Mouse (Mus musculus): ENCODE measurements around the gene Arhgef25. TPM values are rescaled to one million over a fixed set of nuclear protein-coding genes. Genes with fewer than 3 reads are reported as not detected.

The Arhgef25 gene
- 8.0 TPM for polyA plus RNA-seq (2014; fragmentation: Illumina TruSeq; extraction: RNeasy Lipid Tissue Mini Kit (QIAGEN cat#74804); ENCODE audit: low read depth, low replicate concordance)

GRCm38 (mm10) chr10:127189651-127190381, at the start of gene Arhgef25:
TSS of gene Arhgef25 (minus strand) at chr10:127190083.

GRCm38 (mm10) chr10:127211414-127211854, 21.6 kb upstream of the Arhgef25 start, which contains the start of gene Pip4k2c:
TSS of gene Pip4k2c (minus strand) at chr10:127211585.

GRCm38 (mm10) chr10:127195328-127196129, 5.6 kb upstream of the Arhgef25 start, which contains the start of gene Dtx3:
TSS of gene Dtx3 (minus strand) at chr10:127195728.

DNA sequence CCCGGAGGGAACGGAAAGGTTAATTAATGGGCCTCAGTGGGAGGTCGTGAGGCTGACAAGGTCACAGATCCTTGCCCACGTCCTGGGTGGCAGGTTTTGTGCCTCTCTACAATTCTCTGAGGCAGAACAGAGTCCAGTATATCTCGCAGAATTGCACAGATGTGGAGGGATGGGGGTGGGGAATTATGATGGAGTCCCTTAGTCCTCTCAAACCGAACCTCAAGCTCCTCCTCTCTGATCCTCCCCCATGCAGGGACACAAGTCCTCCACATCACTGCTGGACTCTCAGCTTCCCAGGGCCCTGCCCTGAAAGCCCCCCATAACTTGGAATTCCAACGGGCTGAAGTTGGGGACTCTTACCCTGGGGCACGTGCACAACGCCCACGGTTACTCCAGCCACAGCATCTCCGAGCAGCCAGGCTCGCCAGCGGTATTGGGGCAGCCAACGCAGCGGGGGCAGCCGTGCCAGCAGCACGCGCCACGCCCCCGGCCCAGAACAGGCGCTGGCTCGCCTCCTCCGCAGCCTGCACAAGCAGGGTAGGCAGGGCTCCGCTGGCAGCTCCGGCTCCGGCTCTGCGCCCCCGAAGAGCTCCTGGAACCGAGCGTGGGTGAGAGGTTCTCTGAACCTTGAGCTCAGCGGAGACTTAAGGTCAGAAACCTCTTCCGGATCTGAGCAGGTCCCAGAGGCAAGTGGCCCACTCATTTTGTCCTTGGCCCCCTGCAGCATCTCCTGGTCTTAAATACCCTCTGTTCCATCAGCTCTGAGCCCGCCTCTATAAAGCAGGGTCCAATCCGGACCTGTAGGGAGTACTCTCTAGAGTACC, 9.8 kb downstream of the Arhgef25 start, which contains the start of gene Slc26a10:
Slc26a10 (minus strand) TSS at position 775 of the 824 bp plus-strand sequence.

GRCm38 (mm10) chr10:127164631-127165353, 25.1 kb downstream of the Arhgef25 start, which contains the start of gene B4galnt1:
TSS of gene B4galnt1 (plus strand) at chr10:127165225.

Other genes starting within 250 kb of the Arhgef25 start
- 27.4 TPM for gene Ctdsp2, start 211.4 kb downstream of the Arhgef25 start, polyA plus RNA-seq (2014; fragmentation: Illumina TruSeq; extraction: RNeasy Lipid Tissue Mini Kit (QIAGEN cat#74804); ENCODE audit: low read depth, low replicate concordance)
- gene Avil, start 189.4 kb downstream of the Arhgef25 start, polyA plus RNA-seq (2014; fragmentation: Illumina TruSeq; extraction: RNeasy Lipid Tissue Mini Kit (QIAGEN cat#74804); ENCODE audit: low read depth, low replicate concordance), result not detected
- 13.6 TPM for gene Tsfm, start 159.2 kb downstream of the Arhgef25 start, polyA plus RNA-seq (2014; fragmentation: Illumina TruSeq; extraction: RNeasy Lipid Tissue Mini Kit (QIAGEN cat#74804); ENCODE audit: low read depth, low replicate concordance)
- gene Mettl1, start 148.7 kb downstream of the Arhgef25 start, polyA plus RNA-seq (2014; fragmentation: Illumina TruSeq; extraction: RNeasy Lipid Tissue Mini Kit (QIAGEN cat#74804); ENCODE audit: low read depth, low replicate concordance), result 5.9 TPM
- gene Eef1akmt3, start 148.6 kb downstream of the Arhgef25 start, polyA plus RNA-seq (2014; fragmentation: Illumina TruSeq; extraction: RNeasy Lipid Tissue Mini Kit (QIAGEN cat#74804); ENCODE audit: low read depth, low replicate concordance), result 0.29 TPM
- gene Cyp27b1, start 141.8 kb downstream of the Arhgef25 start, polyA plus RNA-seq (2014; fragmentation: Illumina TruSeq; extraction: RNeasy Lipid Tissue Mini Kit (QIAGEN cat#74804); ENCODE audit: low read depth, low replicate concordance), result not detected
- gene March9, start 129.9 kb downstream of the Arhgef25 start, polyA plus RNA-seq (2014; fragmentation: Illumina TruSeq; extraction: RNeasy Lipid Tissue Mini Kit (QIAGEN cat#74804); ENCODE audit: low read depth, low replicate concordance), result 2.4 TPM
- 24.3 TPM for gene Cdk4, start 126.5 kb downstream of the Arhgef25 start, polyA plus RNA-seq (2014; fragmentation: Illumina TruSeq; extraction: RNeasy Lipid Tissue Mini Kit (QIAGEN cat#74804); ENCODE audit: low read depth, low replicate concordance)
- 92.2 TPM for gene Tspan31, start 119.8 kb downstream of the Arhgef25 start, polyA plus RNA-seq (2014; fragmentation: Illumina TruSeq; extraction: RNeasy Lipid Tissue Mini Kit (QIAGEN cat#74804); ENCODE audit: low read depth, low replicate concordance)
- gene Agap2, start 114.8 kb downstream of the Arhgef25 start, polyA plus RNA-seq (2014; fragmentation: Illumina TruSeq; extraction: RNeasy Lipid Tissue Mini Kit (QIAGEN cat#74804); ENCODE audit: low read depth, low replicate concordance), result 0.35 TPM
- 15.0 TPM for gene Os9, start 69.0 kb downstream of the Arhgef25 start, polyA plus RNA-seq (2014; fragmentation: Illumina TruSeq; extraction: RNeasy Lipid Tissue Mini Kit (QIAGEN cat#74804); ENCODE audit: low read depth, low replicate concordance)
- 0.47 TPM for gene B4galnt1, start 24.9 kb downstream of the Arhgef25 start, polyA plus RNA-seq (2014; fragmentation: Illumina TruSeq; extraction: RNeasy Lipid Tissue Mini Kit (QIAGEN cat#74804); ENCODE audit: low read depth, low replicate concordance)
- gene Slc26a10, start 9.4 kb downstream of the Arhgef25 start, polyA plus RNA-seq (2014; fragmentation: Illumina TruSeq; extraction: RNeasy Lipid Tissue Mini Kit (QIAGEN cat#74804); ENCODE audit: low read depth, low replicate concordance), result not detected
- 3.6 TPM for gene Dtx3, start 5.6 kb upstream of the Arhgef25 start, polyA plus RNA-seq (2014; fragmentation: Illumina TruSeq; extraction: RNeasy Lipid Tissue Mini Kit (QIAGEN cat#74804); ENCODE audit: low read depth, low replicate concordance)
- 18.3 TPM for gene Pip4k2c, start 21.5 kb upstream of the Arhgef25 start, polyA plus RNA-seq (2014; fragmentation: Illumina TruSeq; extraction: RNeasy Lipid Tissue Mini Kit (QIAGEN cat#74804); ENCODE audit: low read depth, low replicate concordance)
- 1.8 TPM for gene Kif5a, start 73.3 kb upstream of the Arhgef25 start, polyA plus RNA-seq (2014; fragmentation: Illumina TruSeq; extraction: RNeasy Lipid Tissue Mini Kit (QIAGEN cat#74804); ENCODE audit: low read depth, low replicate concordance)
- 26.5 TPM for gene Dctn2, start 76.3 kb upstream of the Arhgef25 start, polyA plus RNA-seq (2014; fragmentation: Illumina TruSeq; extraction: RNeasy Lipid Tissue Mini Kit (QIAGEN cat#74804); ENCODE audit: low read depth, low replicate concordance)
- gene Mbd6, start 98.9 kb upstream of the Arhgef25 start, polyA plus RNA-seq (2014; fragmentation: Illumina TruSeq; extraction: RNeasy Lipid Tissue Mini Kit (QIAGEN cat#74804); ENCODE audit: low read depth, low replicate concordance), result 2.2 TPM
- 18.8 TPM for gene Mars, start 121.7 kb upstream of the Arhgef25 start, polyA plus RNA-seq (2014; fragmentation: Illumina TruSeq; extraction: RNeasy Lipid Tissue Mini Kit (QIAGEN cat#74804); ENCODE audit: low read depth, low replicate concordance)
- 0.70 TPM for gene Arhgap9, start 131.9 kb upstream of the Arhgef25 start, polyA plus RNA-seq (2014; fragmentation: Illumina TruSeq; extraction: RNeasy Lipid Tissue Mini Kit (QIAGEN cat#74804); ENCODE audit: low read depth, low replicate concordance)
- not detected for gene Gli1, start 151.9 kb upstream of the Arhgef25 start, polyA plus RNA-seq (2014; fragmentation: Illumina TruSeq; extraction: RNeasy Lipid Tissue Mini Kit (QIAGEN cat#74804); ENCODE audit: low read depth, low replicate concordance)
- gene Inhbe, start 164.3 kb upstream of the Arhgef25 start, polyA plus RNA-seq (2014; fragmentation: Illumina TruSeq; extraction: RNeasy Lipid Tissue Mini Kit (QIAGEN cat#74804); ENCODE audit: low read depth, low replicate concordance), result not detected
- not detected for gene Inhbc, start 180.3 kb upstream of the Arhgef25 start, polyA plus RNA-seq (2014; fragmentation: Illumina TruSeq; extraction: RNeasy Lipid Tissue Mini Kit (QIAGEN cat#74804); ENCODE audit: low read depth, low replicate concordance)
- 216 TPM for gene R3hdm2, start 190.2 kb upstream of the Arhgef25 start, polyA plus RNA-seq (2014; fragmentation: Illumina TruSeq; extraction: RNeasy Lipid Tissue Mini Kit (QIAGEN cat#74804); ENCODE audit: low read depth, low replicate concordance)